In genomic region chr8:80168688-80169087, GRCm38 (mm10) we compare ENCODE assay signal across 22 mouse cellular contexts.
DNase-seq lines count a peak whose midpoint lies in the region; ATAC-seq and TF ChIP-seq lines count a peak whose summit lies in the region.
"Had no signal": no experiment of that assay in that cellular context is flagged by ENCODE, and none has a peak within 500 bp of the region (broad histone marks: within the 10 kb centered on the region; RNA-seq: fewer than 3 reads in every experiment).

No protein-coding gene starts in this region.

- 24% methylated on average over 9 of the region's 9 CpGs for WGBS in forebrain, postnatal 0 days
- 62% methylated on average over 9 of the region's 9 CpGs for WGBS in forebrain, embryonic 11.5 days

- DNase-seq in forebrain, postnatal 0 days, result peak; percentile 29
- DNase-seq in forebrain, embryonic 11.5 days (ENCODE audit: low spot score), result no peak
- DNase-seq in left cerebral cortex, adult 2 months (ENCODE audit: extremely low spot score in 1 of 2, low spot score in 2 of 2), result peak; percentile 13 to 17
- no peak for DNase-seq in left cerebral cortex, postnatal 10 days (ENCODE audit: extremely low spot score in 1 of 2, low spot score in 2 of 2)
- peak; percentile 34 for DNase-seq in right cerebral cortex, adult 18-20 months
- DNase-seq in right cerebral cortex, postnatal 25 days, result no peak
- DNase-seq in cerebellum, adult 11 months, result no peak
- DNase-seq: adrenal gland, adult 8-10 months; gastrocnemius, postnatal 36 days; kidney, adult 9 months; kidney, postnatal 25 days; liver, embryonic 13.5 days; lung, postnatal 14 days; thymus, postnatal 14 days had no signal

- H3K9ac ChIP-seq in forebrain, postnatal 0 days, result no peak overlapping the region
- H3K9ac ChIP-seq in forebrain, embryonic 11.5 days (ENCODE audit: low read length), result no peak overlapping the region
- H3K9ac ChIP-seq: embryonic facial prominence, embryonic 13.5 days; limb, embryonic 13.5 days; liver, embryonic 13.5 days had no signal

- intact Hi-C loops in left cerebral cortex, adult 2 months (cut with DNase I), result no loop called here
- intact Hi-C loops in left cerebral cortex, postnatal 10 days (cut with DNase I), result no loop called here

- no peak for TF ChIP-seq CTCF in forebrain, postnatal 0 days (IDR thresholded peaks at IDR 0.05; ENCODE audit: low read depth)
- no peak for TF ChIP-seq CTCF in left cerebral cortex, adult 2 months (IDR thresholded peaks at IDR 0.05)

- H3K27me3 ChIP-seq in forebrain, postnatal 0 days (ENCODE audit: insufficient read depth, low read length), result no peaks in the 10 kb centered on the region
- H3K27me3 ChIP-seq in forebrain, embryonic 11.5 days (ENCODE audit: control insufficient read depth, insufficient read depth, low read length), result no peaks in the 10 kb centered on the region
- H3K27me3 ChIP-seq: embryonic facial prominence, embryonic 13.5 days; limb, embryonic 13.5 days; liver, embryonic 13.5 days; megakaryocyte, embryonic 14.5 days had no signal

- H3K4me1 ChIP-seq in forebrain, postnatal 0 days (ENCODE audit: insufficient read depth), result 0 out of 2 replicates have a peak, but pooled peaks cover 5% of the 10 kb centered on the region
- no peaks in the 10 kb centered on the region for H3K4me1 ChIP-seq in forebrain, embryonic 11.5 days (replicated peaks; ENCODE audit: control insufficient read depth, insufficient read depth, low read length)
- H3K4me1 ChIP-seq: embryonic facial prominence, embryonic 13.5 days; liver, embryonic 13.5 days; megakaryocyte, embryonic 14.5 days had no signal

- no peak overlapping the region for H3K4me3 ChIP-seq in forebrain, postnatal 0 days (ENCODE audit: low read depth, low read length)
- H3K4me3 ChIP-seq in forebrain, embryonic 11.5 days (ENCODE audit: low read depth, low read length), result no peak overlapping the region
- H3K4me3 ChIP-seq in left cerebral cortex, adult 2 months, result peak overlapping the region; percentile 35
- H3K4me3 ChIP-seq: embryonic facial prominence, embryonic 13.5 days; limb, embryonic 13.5 days; liver, embryonic 13.5 days; megakaryocyte, embryonic 14.5 days; myocyte had no signal

- no peak overlapping the region for H3K27ac ChIP-seq in forebrain, postnatal 0 days (ENCODE audit: low read depth, low read length)
- H3K27ac ChIP-seq in forebrain, embryonic 11.5 days (ENCODE audit: low read depth, low read length), result no peak overlapping the region
- peak overlapping the region; percentile 30; the same call in 1 of the 2 replicates for H3K27ac ChIP-seq in left cerebral cortex, adult 2 months
- H3K27ac ChIP-seq: embryonic facial prominence, embryonic 13.5 days; limb, embryonic 13.5 days; liver, embryonic 13.5 days; stomach, postnatal 0 days had no signal

- H3K36me3 ChIP-seq in forebrain, postnatal 0 days (ENCODE audit: insufficient read depth), result no peaks in the 10 kb centered on the region
- H3K36me3 ChIP-seq in forebrain, embryonic 11.5 days (ENCODE audit: control insufficient read depth, insufficient read depth, low read length), result no peaks in the 10 kb centered on the region
- H3K36me3 ChIP-seq: embryonic facial prominence, embryonic 13.5 days; limb, embryonic 13.5 days; liver, embryonic 13.5 days had no signal

- peak overlapping the region; percentile 28 for H3K4me2 ChIP-seq in forebrain, postnatal 0 days (ENCODE audit: low read depth)
- H3K4me2 ChIP-seq in forebrain, embryonic 11.5 days (ENCODE audit: low read depth, low read length, severe bottlenecking), result no peak overlapping the region
- H3K4me2 ChIP-seq: embryonic facial prominence, embryonic 13.5 days; limb, embryonic 13.5 days; liver, embryonic 13.5 days had no signal

- no peak for ATAC-seq in forebrain, postnatal 0 days
- ATAC-seq in forebrain, embryonic 11.5 days (replicated peaks; ENCODE audit: low FRiP score), result no peak
- ATAC-seq: CD4-positive, CD25-positive, alpha-beta regulatory T cell, adult 4 months; inflammation-experienced regulatory T-cells, adult 6 months; Patski had no signal

- H3K9me3 ChIP-seq in forebrain, postnatal 0 days (ENCODE audit: low read length), result no peaks in the 10 kb centered on the region
- H3K9me3 ChIP-seq in forebrain, embryonic 11.5 days (ENCODE audit: control insufficient read depth, low read length), result no peaks in the 10 kb centered on the region
- H3K9me3 ChIP-seq: embryonic facial prominence, embryonic 13.5 days; limb, embryonic 13.5 days; liver, embryonic 13.5 days; megakaryocyte, embryonic 14.5 days had no signal

Comparison
In these comparisons a context has a peak if more than half of its experiments do, and no peak if none do; other contexts are left out.
1. DNase-seq: peak in forebrain, postnatal 0 days (single experiment), left cerebral cortex, adult 2 months (2 of 2) and right cerebral cortex, adult 18-20 months (single experiment); none in forebrain, embryonic 11.5 days (single experiment), left cerebral cortex, postnatal 10 days (0 of 2), right cerebral cortex, postnatal 25 days (single experiment) and cerebellum, adult 11 months (single experiment).